Mouse (Mus musculus) colon, adult 2 months (tissue): Measurements from ENCODE around the gene Vmn1r77. TPM values are rescaled to one million over a fixed set of nuclear protein-coding genes. Genes with fewer than 3 reads are reported as not detected.

Experiments
- polyA plus RNA-seq: library from polyadenylated mRNA; depleted of rRNA; stranded (reverse); fragments of >200 nt; gene quantifications from 2 replicates; pipeline ENCODE4 v1.2.3, GENCODE M21; 2012; rRNA removed

Vmn1r77 gene
- not detected in 2 replicates for polyA plus RNA-seq

DNA sequence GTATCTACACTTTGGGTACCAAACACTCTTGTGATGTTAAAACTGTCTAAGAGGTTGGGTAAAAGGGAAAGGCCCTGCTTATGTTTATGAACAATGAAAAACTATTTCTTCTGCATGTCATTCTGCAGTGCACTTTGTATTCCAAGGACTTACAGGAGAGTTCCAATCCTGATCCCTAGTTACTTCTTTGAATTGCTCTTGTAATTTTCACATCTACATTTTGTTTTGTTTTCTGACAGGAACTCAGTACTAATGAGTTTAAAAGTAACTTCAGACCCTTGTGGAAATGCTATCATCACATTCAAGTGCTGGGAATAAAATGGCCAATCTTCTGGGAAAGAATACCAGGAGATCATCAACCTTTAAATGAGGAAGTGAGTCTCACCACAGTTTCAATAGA, at the start of gene Vmn1r77:
Gene Vmn1r77 (plus strand): TSS at position 301 of the 400 bp plus-strand sequence.

Other genes with a start within 250 kb of the Vmn1r77 start
- not detected in 2 replicates for gene Vmn1r74, start 202.8 kb upstream of the Vmn1r77 start, polyA plus RNA-seq
- not detected in 2 replicates for gene Vmn1r75, start 162.1 kb upstream of the Vmn1r77 start, polyA plus RNA-seq
- not detected in 2 replicates for gene Vmn1r76, start 98.5 kb upstream of the Vmn1r77 start, polyA plus RNA-seq
- gene Vmn1r78, start 113.5 kb downstream of the Vmn1r77 start, polyA plus RNA-seq: not detected in 2 replicates
- not detected in 2 replicates for gene Vmn1r79, start 134.5 kb downstream of the Vmn1r77 start, polyA plus RNA-seq
- gene Vmn1r80, start 152.5 kb downstream of the Vmn1r77 start, polyA plus RNA-seq: not detected in 2 replicates
- not detected in 2 replicates for gene Vmn1r81, start 231.5 kb downstream of the Vmn1r77 start, polyA plus RNA-seq